Mouse (Mus musculus): ENCODE data around the gene Btbd1. TPM values are rescaled to one million over a fixed set of nuclear protein-coding genes. Genes with fewer than 3 reads are reported as not detected.
A peak's percentile ranks its signal among the peaks of the same experiment; 100 is the strongest.

Gene Btbd1
- polyA plus RNA-seq, 1 experiment from 2014 or later = 96.6 TPM

- no peak for ATAC-seq (ENCODE audit: low FRiP score)
- 80% methylated on average over 2 of the region's 2 CpGs for WGBS
- Histone ChIP-seq H3K4me2 (no peak overlapping the region), H3K4me3 (replicated peaks) (no peak overlapping the region), H3K27ac (replicated peaks) (no peak overlapping the region), H3K4me1 (peaks cover 30% of the 10 kb centered on the region), H3K27me3 (replicated peaks) (peaks cover 13% of the 10 kb centered on the region), H3K9me3 (replicated peaks) (no peaks in the 10 kb centered on the region), H3K36me3 (no peaks in the 10 kb centered on the region), H3K9ac (replicated peaks) (no peak overlapping the region)
Measured at GRCm38 (mm10) chr7:81861461-81861860, 32.2 kb upstream of the Btbd1 start.

GRCm38 (mm10) chr7:81860996-81861395 lies 31.8 kb upstream of the Btbd1 start:
- WGBS = 80% methylated on average over 5 of the region's 5 CpGs
- Histone ChIP-seq H3K4me1 (peaks cover 30% of the 10 kb centered on the region), H3K36me3 (no peaks in the 10 kb centered on the region), H3K9me3 (replicated peaks) (no peaks in the 10 kb centered on the region), H3K27ac (replicated peaks) (no peak overlapping the region), H3K27me3 (replicated peaks) (peaks cover 13% of the 10 kb centered on the region), H3K4me3 (replicated peaks) (peak overlapping the region; percentile 0; the same call in 1 of the 2 replicates), H3K9ac (replicated peaks) (no peak overlapping the region), H3K4me2 (peak overlapping the region; percentile 87)
- no peak for ATAC-seq (ENCODE audit: low FRiP score)

- peak overlapping the region; percentile 58 for H3K9ac ChIP-seq (replicated peaks)
- no peak for ATAC-seq (ENCODE audit: low FRiP score)
- peaks cover 30% of the 10 kb centered on the region for H3K4me1 ChIP-seq
- H3K27me3 ChIP-seq (replicated peaks) = peaks cover 13% of the 10 kb centered on the region
- H3K27ac ChIP-seq (replicated peaks) = no peak overlapping the region
- peak overlapping the region; percentile 87 for H3K4me2 ChIP-seq
- 47% methylated on average over 11 of the region's 11 CpGs for WGBS
- H3K4me3 ChIP-seq (replicated peaks) = peak overlapping the region; percentile 52
- H3K9me3 ChIP-seq (replicated peaks) = no peaks in the 10 kb centered on the region
- no peaks in the 10 kb centered on the region for H3K36me3 ChIP-seq
Measured at GRCm38 (mm10) chr7:81860071-81860470, 30.8 kb upstream of the Btbd1 start.

GRCm38 (mm10) chr7:81858968-81859721 lies 29.9 kb upstream of the Btbd1 start, which contains the start of gene Tm6sf1:
TSS of gene Tm6sf1 (plus strand) at chr7:81859001.
- H3K27ac ChIP-seq (replicated peaks) = peak within 1 kb of the TSS; percentile 48; the same call in 1 of the 2 replicates
- H3K9ac ChIP-seq (replicated peaks) = peak within 1 kb of the TSS; percentile 58
- no peaks in the 10 kb centered on the region for H3K9me3 ChIP-seq (replicated peaks)
- WGBS = under 1% methylated on average over 64 of the region's 64 CpGs
- ATAC-seq (ENCODE audit: low FRiP score) = peak; percentile 84
- H3K4me2 ChIP-seq = peak within 1 kb of the TSS; percentile 87
- H3K36me3 ChIP-seq = no peaks in the 10 kb centered on the region
- peaks cover 30% of the 10 kb centered on the region for H3K4me1 ChIP-seq
- peaks cover 13% of the 10 kb centered on the region for H3K27me3 ChIP-seq (replicated peaks)
- H3K4me3 ChIP-seq (replicated peaks) = peak within 1 kb of the TSS; percentile 52

- peak; percentile 19; the same call in 1 of the 2 replicates for ATAC-seq (ENCODE audit: low FRiP score)
- 6% methylated on average over 9 of the region's 9 CpGs for WGBS
- H3K4me1 ChIP-seq = peaks cover 30% of the 10 kb centered on the region
- H3K9ac ChIP-seq (replicated peaks) = peak overlapping the region; percentile 58; the same call in 1 of the 2 replicates
- no peak overlapping the region for H3K27ac ChIP-seq (replicated peaks)
- no peaks in the 10 kb centered on the region for H3K36me3 ChIP-seq
- peaks cover 13% of the 10 kb centered on the region for H3K27me3 ChIP-seq (replicated peaks)
- peak overlapping the region; percentile 87 for H3K4me2 ChIP-seq
- no peaks in the 10 kb centered on the region for H3K9me3 ChIP-seq (replicated peaks)
- H3K4me3 ChIP-seq (replicated peaks) = peak overlapping the region; percentile 52
Measured at GRCm38 (mm10) chr7:81858236-81858635, 29.0 kb upstream of the Btbd1 start.

GRCm38 (mm10) chr7:81856221-81856620 lies 27.0 kb upstream of the Btbd1 start:
- Histone ChIP-seq H3K36me3 (no peaks in the 10 kb centered on the region), H3K9ac (replicated peaks) (no peak overlapping the region), H3K27me3 (replicated peaks) (peaks cover 13% of the 10 kb centered on the region), H3K4me1 (peaks cover 30% of the 10 kb centered on the region), H3K4me3 (replicated peaks) (no peak overlapping the region), H3K4me2 (no peak overlapping the region), H3K27ac (replicated peaks) (no peak overlapping the region), H3K9me3 (replicated peaks) (no peaks in the 10 kb centered on the region)
- WGBS = 83% methylated on average over 4 of the region's 4 CpGs
- ATAC-seq (ENCODE audit: low FRiP score) = no peak

GRCm38 (mm10) chr7:81855694-81856093 lies 26.5 kb upstream of the Btbd1 start, which contains the start of gene Gm10160:
TSS of gene Gm10160 (minus strand) at chr7:81855794.
- WGBS = 88% methylated on average over 1 of the region's 1 CpGs
- Histone ChIP-seq H3K9me3 (replicated peaks) (no peaks in the 10 kb centered on the region), H3K9ac (replicated peaks) (no peak within 1 kb of the TSS), H3K4me2 (no peak within 1 kb of the TSS), H3K27me3 (replicated peaks) (peaks cover 13% of the 10 kb centered on the region), H3K4me1 (peaks cover 25% of the 10 kb centered on the region), H3K36me3 (no peaks in the 10 kb centered on the region), H3K27ac (replicated peaks) (no peak within 1 kb of the TSS), H3K4me3 (replicated peaks) (no peak within 1 kb of the TSS)
- ATAC-seq (ENCODE audit: low FRiP score) = no peak

- no peak overlapping the region for H3K4me2 ChIP-seq
- H3K27ac ChIP-seq (replicated peaks) = no peak overlapping the region
- no peaks in the 10 kb centered on the region for H3K36me3 ChIP-seq
- H3K4me3 ChIP-seq (replicated peaks) = no peak overlapping the region
- H3K9me3 ChIP-seq (replicated peaks) = no peaks in the 10 kb centered on the region
- H3K27me3 ChIP-seq (replicated peaks) = peaks cover 13% of the 10 kb centered on the region; the same call in 1 of the 2 replicates
- no peak for ATAC-seq (ENCODE audit: low FRiP score)
- H3K4me1 ChIP-seq = peaks cover 16% of the 10 kb centered on the region
- H3K9ac ChIP-seq (replicated peaks) = no peak overlapping the region
- 59% methylated on average over 8 of the region's 8 CpGs for WGBS
Measured at GRCm38 (mm10) chr7:81854568-81855307, 25.5 kb upstream of the Btbd1 start.

GRCm38 (mm10) chr7:81851706-81852105 lies 22.5 kb upstream of the Btbd1 start:
- Histone ChIP-seq H3K36me3 (no peaks in the 10 kb centered on the region), H3K9me3 (replicated peaks) (no peaks in the 10 kb centered on the region), H3K4me1 (no peaks in the 10 kb centered on the region), H3K4me2 (no peak overlapping the region), H3K4me3 (replicated peaks) (no peak overlapping the region), H3K27me3 (replicated peaks) (no peaks in the 10 kb centered on the region), H3K9ac (replicated peaks) (no peak overlapping the region), H3K27ac (replicated peaks) (no peak overlapping the region)
- no peak for ATAC-seq (ENCODE audit: low FRiP score)
- 91% methylated on average over 3 of the region's 3 CpGs for WGBS

GRCm38 (mm10) chr7:81850171-81850570 lies 20.9 kb upstream of the Btbd1 start:
- no peaks in the 10 kb centered on the region for H3K27me3 ChIP-seq (replicated peaks)
- ATAC-seq (ENCODE audit: low FRiP score) = no peak
- H3K4me2 ChIP-seq = no peak overlapping the region
- no peaks in the 10 kb centered on the region for H3K4me1 ChIP-seq
- WGBS = 87% methylated on average over 6 of the region's 6 CpGs
- H3K36me3 ChIP-seq = no peaks in the 10 kb centered on the region
- no peaks in the 10 kb centered on the region for H3K9me3 ChIP-seq (replicated peaks)
- no peak overlapping the region for H3K4me3 ChIP-seq (replicated peaks)
- no peak overlapping the region for H3K27ac ChIP-seq (replicated peaks)
- no peak overlapping the region for H3K9ac ChIP-seq (replicated peaks)

- Histone ChIP-seq H3K9me3 (replicated peaks) (no peaks in the 10 kb centered on the region), H3K27me3 (replicated peaks) (no peaks in the 10 kb centered on the region), H3K4me3 (replicated peaks) (no peak overlapping the region), H3K36me3 (no peaks in the 10 kb centered on the region), H3K4me1 (no peaks in the 10 kb centered on the region), H3K4me2 (no peak overlapping the region), H3K9ac (replicated peaks) (no peak overlapping the region), H3K27ac (replicated peaks) (no peak overlapping the region)
- no peak for ATAC-seq (ENCODE audit: low FRiP score)
- 88% methylated on average over 7 of the region's 7 CpGs for WGBS
Measured at GRCm38 (mm10) chr7:81849633-81850032, 20.4 kb upstream of the Btbd1 start.

GRCm38 (mm10) chr7:81849214-81849613 lies 20.0 kb upstream of the Btbd1 start:
- no peak overlapping the region for H3K27ac ChIP-seq (replicated peaks)
- no peaks in the 10 kb centered on the region for H3K9me3 ChIP-seq (replicated peaks)
- H3K27me3 ChIP-seq (replicated peaks) = no peaks in the 10 kb centered on the region
- no peak overlapping the region for H3K4me3 ChIP-seq (replicated peaks)
- ATAC-seq (ENCODE audit: low FRiP score) = no peak
- no peak overlapping the region for H3K9ac ChIP-seq (replicated peaks)
- WGBS = 90% methylated on average over 5 of the region's 5 CpGs
- H3K4me2 ChIP-seq = no peak overlapping the region
- no peaks in the 10 kb centered on the region for H3K4me1 ChIP-seq
- H3K36me3 ChIP-seq = no peaks in the 10 kb centered on the region

Measured in neural tube, embryonic 15.5 days (tissue).